Mouse (Mus musculus) right cerebral cortex, adult 18-20 months (tissue): ENCODE measurements around the gene Lsm3.

Source experiments
- DNase-seq: peaks from one replicate; pipeline ENCODE4 v3.0.0; 2022; ENCODE audit warnings: mixed read lengths

Gene Lsm3

DNA sequence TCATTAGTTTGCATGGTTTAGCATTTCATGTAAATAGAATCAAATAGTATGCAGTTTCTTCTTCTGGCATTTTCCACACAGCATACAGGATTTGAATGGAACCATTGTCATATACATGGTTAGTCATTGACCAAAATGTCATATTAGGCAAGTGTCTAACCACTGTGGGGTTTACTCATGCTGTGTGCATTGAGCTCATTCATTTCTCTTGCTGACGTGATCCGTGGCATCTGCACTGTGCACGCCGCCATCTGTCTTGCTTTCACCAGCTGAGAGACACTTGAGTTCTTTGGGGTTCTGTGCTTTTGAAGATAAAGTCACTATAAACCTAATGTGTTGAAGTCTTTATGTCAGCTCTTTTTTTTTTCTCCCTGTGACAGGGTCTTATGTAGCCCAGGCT, 43.6 kb downstream of the Lsm3 start:
- DNase-seq = peak; percentile 76

DNA sequence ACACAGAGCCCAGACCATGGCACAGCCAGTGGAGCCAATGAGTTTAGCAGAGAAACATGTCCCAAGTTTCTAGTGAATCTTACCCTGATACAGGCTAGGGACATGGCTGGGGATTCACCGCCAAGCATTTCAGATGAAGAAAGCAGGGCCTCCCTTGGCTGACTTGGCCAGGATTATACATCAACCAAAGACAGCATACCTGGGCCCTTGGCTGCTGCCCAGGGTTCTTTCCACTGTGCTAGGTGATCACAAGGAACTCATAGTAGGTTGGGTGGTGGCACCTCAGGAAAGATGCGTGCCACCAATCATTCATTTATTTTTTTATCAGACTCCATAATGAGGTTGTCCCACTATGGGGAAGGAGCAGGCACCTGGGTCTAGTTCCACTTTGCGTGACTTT, 44.5 kb downstream of the Lsm3 start:
- no peak for DNase-seq

DNA sequence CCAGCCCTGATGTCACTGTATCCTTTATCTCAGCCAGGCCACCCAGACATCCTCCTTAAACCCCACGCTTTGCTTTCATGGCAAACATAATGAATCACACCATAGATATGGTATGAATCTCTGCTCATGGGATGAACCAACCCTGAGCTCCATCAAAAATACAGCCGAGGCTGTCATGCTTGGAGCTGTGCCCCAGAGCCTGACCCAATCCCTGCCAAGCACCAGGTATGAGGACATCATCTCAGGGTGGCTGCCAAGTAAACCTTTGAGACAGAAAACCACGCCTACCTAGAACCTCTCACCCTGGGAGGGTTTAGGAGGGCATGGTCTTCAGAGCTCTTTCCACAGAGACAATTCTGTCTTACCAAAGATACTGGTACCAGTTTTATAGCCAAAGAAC, 47.3 kb downstream of the Lsm3 start:
- no peak for DNase-seq

DNA sequence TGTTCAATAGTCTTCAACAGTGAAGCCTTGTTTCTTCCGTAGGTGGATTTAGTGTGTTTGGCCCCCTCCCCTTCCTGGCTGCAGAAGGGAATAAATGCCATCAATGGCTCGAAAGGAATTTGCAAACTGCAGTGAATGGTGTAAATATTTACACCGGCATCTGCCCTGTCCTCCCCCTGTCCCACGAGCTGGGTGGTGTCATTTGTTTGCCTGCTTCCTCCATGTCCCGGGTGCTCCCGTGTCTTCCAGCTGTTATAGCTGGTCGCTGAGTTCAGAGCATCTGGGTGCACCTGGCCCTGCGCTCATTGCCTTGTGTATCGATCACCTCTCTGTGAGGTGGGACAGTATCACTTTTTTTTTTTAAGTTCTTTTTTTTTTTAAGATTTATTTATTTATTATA, 50.7 kb downstream of the Lsm3 start:
- DNase-seq = no peak
